Mouse (Mus musculus): ENCODE data around the gene Klhl41.

Gene Klhl41

DNA sequence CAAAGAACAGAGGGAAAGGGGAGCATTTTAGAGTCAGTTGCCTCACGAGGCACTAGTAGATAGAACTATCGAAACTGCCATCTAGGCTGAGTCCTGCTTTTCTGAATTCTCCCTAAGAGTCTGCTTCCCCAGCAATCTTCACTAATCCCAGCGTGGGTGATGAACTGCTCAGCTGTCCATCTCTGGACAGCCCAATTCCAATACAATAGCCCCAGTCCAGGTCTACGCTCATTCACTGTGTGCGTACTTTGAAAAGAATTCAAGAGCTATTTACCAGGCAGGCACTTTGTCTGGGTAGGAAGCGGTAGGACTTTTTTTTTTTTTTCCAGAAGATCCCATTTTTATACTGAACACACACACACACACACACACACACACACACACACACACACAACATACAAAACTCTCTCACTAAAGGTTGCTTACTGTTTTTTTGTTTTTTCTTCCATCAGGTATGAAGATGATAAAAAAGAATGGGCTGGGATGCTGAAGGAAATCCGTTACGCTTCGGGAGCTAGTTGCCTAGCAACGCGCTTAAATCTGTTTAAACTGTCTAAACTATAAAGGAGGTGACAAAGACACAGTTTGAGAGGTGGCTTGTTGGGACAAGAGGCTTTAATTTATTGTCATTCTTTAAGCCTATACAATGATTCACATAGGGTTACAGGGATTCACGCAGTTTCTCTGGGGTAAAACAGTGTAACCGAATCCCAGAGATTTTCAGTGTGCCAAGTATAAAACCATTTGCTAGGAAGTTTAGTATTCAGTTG lies 13.3 kb downstream of the Klhl41 start:
- peak; percentile 74 for ATAC-seq (ENCODE audit: low TSS enrichment)

DNA sequence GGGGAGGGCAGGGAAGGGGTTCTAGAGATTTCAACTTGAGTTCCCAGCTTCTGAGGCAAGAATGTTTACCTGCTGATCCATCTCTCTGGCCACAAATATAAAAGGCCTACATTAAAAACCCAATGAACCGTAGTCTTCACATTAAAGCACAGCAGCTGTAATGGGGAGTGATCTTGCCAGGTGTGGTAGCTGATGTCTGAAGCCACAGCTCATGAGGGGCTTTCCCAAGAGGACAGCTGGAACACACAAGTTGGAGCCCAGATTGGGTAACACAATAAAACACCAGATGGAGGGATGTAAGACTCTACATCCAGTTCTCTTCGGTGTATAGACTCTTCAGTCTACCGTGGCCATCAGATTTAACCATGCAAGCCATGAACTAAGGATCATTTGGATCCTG lies 14.6 kb downstream of the Klhl41 start:
- ATAC-seq (ENCODE audit: low TSS enrichment), result no peak

DNA sequence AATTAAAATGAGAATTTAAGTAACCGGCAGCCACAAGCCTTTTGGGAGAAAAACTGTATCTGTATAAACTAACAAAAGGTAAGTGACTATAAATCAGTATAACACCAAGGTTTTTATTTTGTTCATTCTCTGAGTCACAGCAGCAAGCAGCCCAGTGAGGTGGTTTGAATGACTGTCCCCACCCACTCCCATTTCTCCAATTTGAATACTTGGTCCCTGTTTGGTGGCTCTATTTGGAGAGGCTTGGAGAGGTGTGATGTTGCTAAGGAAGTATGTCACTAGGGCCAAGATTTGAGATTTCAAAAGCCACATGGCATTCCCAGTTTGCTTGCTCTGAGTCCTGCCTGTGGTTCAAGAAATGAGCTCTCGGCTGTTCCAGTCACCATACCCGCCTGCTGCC lies 20.3 kb downstream of the Klhl41 start:
- ATAC-seq (ENCODE audit: low TSS enrichment), result peak; percentile 57

GRCm38 (mm10) chr2:69690843-69691242 lies 20.9 kb downstream of the Klhl41 start:
- no peak for ATAC-seq (ENCODE audit: low TSS enrichment)

DNA sequence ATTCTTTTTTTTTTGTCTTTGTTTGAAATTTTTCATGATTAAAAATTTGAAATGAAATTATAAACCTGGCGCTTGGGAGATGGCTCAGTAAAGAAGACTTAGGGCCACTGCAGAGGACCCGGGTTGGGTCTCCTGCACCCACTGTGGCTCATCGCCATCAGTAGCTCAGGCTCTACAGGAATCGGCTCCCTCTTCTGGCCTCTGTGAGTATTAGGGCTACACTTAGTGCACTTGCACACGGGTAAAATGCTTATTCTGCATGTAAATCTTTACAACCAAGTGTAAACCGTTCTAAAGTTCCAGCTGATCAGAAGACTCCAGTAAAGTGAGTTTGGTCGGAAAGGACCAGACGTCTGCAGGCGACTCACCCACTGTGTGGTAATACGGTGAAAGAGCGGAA lies 23.6 kb downstream of the Klhl41 start:
- ATAC-seq (ENCODE audit: low TSS enrichment), result no peak

DNA sequence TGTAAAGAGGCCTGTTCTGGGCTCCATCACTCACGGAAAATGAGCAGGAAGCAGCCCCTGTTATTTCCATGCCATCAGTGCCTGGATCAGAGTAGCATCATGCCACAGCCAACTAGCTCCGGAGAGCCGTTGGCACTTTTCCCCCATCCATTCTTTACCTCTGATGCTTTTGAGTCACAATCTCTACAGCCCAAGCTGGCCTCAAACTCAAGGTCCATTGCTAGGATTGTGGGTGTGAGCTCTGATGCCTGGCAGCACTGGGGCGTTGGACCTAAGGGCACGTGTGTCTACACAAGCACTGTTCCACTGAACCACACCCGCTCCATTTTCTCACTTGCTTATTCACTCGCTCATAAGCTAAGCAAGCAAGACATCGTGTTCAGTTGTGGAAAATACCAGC lies 30.5 kb downstream of the Klhl41 start:
- ATAC-seq (ENCODE audit: low TSS enrichment), result no peak

DNA sequence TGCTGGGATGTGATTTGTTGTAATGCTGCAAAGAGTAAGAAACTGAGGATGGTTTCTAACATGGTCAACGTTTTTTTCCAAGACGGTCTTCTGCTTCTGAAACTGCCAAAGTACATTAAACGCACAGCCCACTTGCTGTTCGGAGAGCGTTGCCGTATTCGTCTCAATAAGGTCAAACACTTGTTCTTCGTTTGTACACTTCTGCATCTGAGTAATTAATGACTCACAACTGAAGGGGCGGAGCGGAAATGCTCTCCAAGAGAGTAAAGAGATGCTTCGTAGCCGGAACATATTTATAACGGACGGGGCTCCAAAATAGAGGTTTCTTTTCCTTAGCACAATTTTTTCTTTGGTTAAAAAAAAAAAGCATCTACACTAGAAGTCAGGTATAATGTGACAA lies 42.3 kb downstream of the Klhl41 start:
- no peak for ATAC-seq (ENCODE audit: low TSS enrichment)

DNA sequence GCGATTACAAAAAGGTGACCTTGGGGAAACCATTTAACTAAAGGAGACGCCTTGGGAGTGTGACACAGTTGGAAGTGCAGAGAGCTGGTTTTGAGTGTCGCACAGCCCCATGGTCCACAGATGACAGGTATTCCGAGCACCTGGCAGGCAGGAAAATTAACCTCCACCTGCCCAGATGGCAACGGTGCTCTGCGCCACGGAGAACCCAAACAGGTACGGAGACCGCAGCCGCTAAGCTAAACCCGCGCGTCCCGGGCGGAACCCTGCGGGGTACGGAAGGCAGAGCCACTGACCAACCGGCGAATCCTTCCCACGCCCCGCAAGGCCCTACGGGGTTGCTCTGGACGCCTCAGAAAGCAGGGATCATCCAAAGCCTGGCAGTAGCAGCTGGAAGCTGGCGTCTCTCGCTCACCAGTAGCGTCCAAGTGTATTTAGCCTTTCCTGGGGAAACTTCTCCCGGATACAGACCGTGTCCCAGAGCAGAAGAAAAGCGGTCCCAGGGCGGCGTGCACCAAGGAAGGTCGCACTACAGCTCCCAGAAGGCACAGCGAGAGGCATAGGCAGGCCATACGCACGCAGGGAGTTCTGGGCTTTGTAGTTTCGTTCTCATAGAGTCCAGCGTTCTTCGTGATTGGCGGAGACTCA lies 43.2 kb downstream of the Klhl41 start, which contains the start of gene Fastkd1:
Gene Fastkd1, minus strand, starts transcription at position 536 of the 645 bp plus-strand sequence.
- ATAC-seq (ENCODE audit: low TSS enrichment), result peak; percentile 99

DNA sequence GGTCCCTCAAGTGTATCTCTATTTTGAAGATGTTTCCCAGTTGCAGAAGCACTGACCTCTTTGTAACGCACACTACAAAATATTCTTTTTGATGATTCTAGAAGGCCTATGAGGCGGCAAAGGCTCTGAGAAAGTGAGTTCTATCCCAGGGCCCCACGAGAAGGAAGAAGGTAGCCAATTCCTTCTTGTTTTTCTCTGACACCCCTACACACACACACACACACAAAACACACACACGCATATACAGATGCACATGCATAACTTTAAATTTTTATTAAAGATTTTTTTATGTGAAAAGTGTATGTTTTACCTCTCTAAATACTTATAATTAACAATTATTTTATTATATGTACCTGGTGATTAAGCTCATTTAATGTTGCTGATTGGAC lies 43.7 kb downstream of the Klhl41 start:
- peak; percentile 8; the same call in 1 of the 2 replicates for ATAC-seq (ENCODE audit: low TSS enrichment)

DNA sequence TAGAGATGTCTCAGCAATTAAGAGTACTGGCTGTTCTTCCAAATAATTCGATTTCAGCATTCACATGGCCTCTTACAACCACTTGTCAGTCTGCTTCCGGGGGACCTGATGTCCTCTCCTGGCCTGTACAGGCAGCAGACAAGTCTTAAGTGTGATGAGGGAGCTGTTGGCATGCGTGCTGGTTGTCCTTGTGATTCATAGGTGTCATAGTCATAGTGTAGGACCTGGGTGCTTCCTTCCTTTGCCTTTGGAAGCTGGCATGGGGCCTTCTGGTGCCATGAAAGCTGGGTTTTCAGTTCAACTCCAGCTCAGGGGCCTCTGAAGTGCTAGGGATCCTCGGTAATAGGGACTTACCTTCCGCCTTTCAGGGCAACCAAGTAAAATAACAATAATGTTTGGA lies 44.2 kb downstream of the Klhl41 start:
- no peak for ATAC-seq (ENCODE audit: low TSS enrichment)

DNA sequence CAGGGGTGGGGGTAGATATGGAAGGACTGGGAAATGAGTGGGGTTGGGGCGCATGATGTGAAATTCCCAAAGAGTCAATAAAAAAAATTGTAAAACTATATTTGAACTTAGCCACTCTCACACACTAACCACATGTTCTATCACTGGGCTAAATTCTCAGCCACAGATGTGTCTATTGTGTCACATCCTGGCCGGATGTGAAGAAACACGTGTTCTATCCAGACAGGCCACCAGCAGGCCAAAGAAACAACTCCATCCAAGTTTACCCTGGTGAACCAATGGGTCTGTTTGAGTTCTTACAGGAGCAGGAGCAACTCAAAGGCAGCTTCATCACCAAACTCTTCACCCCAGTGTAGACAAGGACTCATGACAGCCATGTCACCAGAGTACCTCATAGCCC lies 46.6 kb downstream of the Klhl41 start:
- ATAC-seq (ENCODE audit: low TSS enrichment), result no peak

GRCm38 (mm10) chr2:69719121-69719520 lies 49.2 kb downstream of the Klhl41 start:
- no peak for ATAC-seq (ENCODE audit: low TSS enrichment)

- no peak for ATAC-seq (ENCODE audit: low TSS enrichment)
These were observed 52.3 kb downstream of the Klhl41 start, which contains the start of gene Ppig for GRCm38 (mm10) chr2:69722273-69722649. Gene Ppig, plus strand, starts transcription at chr2:69722545.

- ATAC-seq (ENCODE audit: low TSS enrichment), result peak; percentile 94
These were observed 53.0 kb downstream of the Klhl41 start for GRCm38 (mm10) chr2:69722650-69723518.

DNA sequence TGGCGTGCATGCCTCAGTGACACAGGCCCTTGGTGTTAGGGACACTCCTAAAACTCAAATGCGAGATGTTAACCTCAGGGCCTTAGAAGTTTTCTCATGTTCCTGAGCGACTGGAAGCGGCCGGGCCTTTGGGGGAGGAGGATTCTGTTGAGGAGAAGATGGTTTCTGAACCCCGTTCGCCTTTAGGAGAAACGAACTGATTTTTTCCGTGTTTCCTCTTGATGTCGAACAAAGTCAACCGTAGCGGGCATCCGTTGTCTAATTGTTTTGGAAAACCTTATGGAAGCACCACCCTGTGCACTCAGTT lies 53.6 kb downstream of the Klhl41 start:
- no peak for ATAC-seq (ENCODE audit: low TSS enrichment)

Data from frontal cortex, adult (tissue).